Mouse (Mus musculus) thymus, postnatal 36 days (tissue): ENCODE data around the gene Onecut1.

Source experiments
- DNase-seq, 2 experiments: peaks; one replicate each; pipeline ENCODE4 v3.0.0; 2022; ENCODE audit warnings: mixed read lengths in 2 of 2

Onecut1 gene

DNA sequence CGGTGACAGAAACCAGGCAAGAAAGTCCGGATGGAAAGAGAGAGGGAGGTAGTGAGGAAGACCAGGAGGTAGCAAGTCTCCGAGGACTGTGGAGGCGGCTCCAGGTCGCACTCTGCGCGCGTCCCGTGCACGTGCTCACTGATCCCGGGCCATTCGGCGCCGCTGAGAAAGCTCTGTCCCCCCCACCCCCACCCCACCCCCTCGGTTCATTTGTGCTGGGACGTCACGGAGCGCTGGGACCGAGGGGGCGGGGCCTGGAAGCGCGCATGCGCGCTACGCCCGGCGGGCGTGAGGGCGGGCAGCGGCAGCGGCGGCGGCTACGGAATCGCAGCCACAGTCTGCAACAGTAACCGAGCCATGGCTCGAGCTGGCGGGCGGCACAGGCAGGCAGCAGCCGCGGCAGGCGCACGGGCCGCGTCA, at the start of gene Onecut1:
Onecut1 (plus strand) TSS at position 361 of the 420 bp plus-strand sequence.
- DNase-seq: no peak

DNA sequence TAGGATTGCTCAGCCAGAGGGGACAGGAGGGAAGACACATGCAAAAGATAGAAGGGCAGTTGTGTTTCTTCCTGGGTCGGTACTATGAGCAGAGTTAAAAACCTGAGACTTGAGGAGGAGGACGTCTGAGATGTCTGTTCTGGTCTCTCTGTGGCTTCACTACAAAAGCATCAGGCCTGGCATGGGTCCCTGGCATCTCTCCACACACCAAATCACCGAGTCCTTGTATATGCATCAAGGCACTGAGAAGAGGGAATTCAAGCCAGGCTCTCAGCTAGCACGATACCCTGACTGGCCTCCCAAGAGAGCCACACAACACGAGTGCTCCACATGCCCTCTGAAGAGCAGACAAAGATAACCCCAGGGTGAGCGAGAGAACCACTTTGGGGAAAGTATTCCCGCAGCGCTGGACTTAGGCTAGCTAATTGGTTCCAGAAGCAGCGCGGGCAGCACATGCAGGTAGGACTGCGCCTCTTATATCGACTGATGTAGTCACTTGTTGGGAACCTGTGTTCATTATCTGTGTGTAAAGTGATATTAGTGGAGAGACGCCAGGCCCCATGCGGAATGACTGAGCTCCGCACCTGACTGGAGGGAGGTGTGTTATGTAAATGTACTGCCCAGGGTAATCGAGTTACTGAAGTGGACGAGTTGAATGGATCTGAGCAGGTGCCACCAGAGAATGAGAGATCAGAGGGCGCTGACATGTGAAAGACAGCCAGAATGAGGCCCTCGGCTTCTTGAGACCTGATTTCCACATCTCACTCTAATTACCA, 41.8 kb upstream of the Onecut1 start:
- no peak for DNase-seq

DNA sequence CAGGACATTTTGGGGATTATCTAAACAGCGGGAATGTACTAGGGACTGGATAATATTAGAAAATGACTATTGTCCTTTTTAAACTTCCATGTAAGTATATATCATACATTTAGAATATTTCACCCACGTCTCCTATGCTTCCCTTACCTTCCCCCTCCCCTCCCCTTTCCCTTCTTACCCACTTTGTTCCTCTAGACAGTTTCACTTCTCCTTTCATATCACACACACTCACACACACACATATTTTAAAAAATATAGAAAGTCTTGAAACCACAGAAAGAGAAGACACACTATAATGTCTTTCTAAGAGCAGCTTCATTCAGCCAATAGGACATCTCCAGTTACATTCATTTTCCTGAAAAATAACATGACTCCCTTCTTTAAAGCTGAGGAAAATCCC, 36.6 kb upstream of the Onecut1 start:
- DNase-seq: no peak

DNA sequence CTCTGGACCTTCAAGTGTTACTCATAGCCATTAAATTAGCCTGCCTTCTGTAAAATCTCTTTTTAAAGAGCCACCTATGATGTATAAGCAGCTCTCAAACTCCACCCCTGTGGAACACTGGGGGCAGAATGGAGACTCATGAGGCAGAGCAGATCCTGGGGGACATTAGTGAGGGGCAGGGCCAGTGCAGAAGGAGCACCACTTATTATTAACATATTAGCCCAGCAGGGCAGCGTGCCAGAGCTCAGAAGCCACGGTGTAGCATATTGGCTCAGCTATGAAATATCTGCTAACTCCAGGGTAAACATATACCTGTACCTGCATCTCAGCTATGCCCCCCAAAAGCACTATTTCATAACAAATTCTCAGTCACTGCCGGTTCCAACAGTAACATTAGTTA, 32.5 kb upstream of the Onecut1 start:
- DNase-seq: no peak

DNA sequence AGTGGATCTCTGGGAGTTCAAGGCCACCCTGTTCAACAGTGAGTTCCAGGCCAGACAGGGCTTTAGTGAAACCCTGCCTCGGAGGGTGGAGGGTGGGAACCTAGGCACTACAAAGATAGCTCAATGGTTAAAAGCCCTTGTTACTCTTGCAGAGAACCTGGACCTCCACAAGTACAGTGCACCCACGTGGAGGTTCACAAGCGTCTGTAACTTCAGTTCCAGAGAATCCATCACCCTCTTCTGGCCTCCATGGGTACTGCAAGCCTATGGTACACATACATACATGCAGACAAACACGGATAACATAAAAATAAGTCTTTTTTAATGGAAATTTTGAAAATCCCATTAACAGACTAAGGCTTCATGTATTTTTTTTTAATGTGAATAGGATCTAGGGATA, 18.8 kb upstream of the Onecut1 start:
- no peak for DNase-seq

DNA sequence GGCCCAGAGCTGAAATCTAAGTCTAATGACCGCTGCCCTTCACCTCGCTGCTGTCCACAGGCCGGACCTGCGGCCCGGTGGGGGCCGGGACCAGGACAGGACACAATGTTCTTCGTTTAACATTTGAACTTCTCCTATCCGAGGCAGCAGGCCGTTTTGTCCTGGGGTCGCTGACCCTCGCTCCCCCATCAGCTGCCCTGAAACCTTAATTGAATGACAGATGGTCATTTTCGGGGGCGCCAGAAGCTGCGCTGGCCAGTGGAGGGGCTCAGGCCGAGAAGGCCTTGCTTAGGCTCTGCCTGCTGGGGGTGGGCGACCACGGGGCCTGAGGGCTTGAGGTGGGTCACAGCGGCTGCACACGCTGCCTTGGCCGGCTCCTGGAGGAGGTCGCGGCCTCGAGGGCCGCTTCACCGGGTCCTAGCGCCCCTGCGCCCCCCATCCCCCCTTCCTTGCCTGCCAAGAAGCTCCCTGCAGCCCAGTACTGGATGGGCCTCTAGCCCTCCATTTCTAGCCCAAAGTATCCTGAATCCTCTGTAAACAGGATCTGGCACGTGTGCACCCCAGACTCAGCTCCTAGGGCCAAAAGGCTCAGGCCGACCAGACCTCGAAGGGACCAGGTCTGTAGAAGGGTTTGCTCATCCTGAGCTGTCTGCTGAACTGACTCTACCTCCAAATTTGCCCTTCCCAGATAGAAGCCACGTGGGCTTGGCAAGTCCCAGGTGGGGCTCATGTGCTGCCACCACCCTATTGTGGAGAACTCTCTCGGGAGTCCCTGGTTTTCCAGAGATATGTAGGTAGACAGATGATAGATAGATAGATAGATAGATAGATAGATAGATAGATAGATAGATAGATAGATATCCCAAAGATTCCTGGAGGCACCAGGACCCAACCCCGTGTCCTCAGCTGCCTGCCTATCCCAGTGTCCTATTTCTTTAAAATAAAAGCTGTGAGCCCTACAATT, 14.6 kb upstream of the Onecut1 start:
- DNase-seq: no peak

DNA sequence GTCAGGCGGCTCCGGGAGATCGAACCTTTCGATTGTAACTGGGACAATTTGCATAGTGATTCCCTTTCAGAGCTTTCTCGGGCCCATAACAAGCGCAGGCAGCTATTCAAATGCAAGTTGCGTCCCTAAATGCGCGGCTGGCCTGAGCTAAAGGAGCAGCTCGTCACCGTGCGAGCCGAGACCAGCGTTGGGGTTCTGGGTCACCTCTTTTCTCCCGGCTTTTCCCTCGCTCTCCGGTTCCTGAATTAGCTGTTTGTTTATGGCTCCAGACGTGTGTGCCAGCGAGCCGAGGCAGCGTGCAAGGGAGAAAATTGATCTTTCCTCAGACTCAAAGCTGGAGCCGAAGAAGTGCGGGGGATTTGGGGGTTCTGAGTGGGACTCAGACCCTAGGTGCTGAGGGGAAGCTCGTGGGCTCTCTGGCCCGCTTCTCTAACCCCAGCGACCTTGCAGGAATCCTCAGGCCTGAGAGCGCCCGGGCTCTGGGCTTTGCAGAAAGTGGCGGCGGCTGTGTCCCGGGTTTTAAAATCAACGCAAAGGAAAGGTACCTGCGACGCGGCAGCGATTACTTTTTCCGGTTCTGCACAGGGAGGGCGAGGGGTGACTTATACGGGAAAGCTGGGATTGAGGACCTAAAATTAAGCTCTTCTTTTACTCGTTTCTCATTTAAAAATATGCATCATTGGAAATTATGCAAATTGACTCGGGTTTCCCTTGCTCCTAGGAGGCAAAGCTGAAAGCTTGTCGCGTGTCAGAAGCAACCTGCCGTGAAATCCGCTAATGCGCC, 13.1 kb upstream of the Onecut1 start:
- DNase-seq: no peak

DNA sequence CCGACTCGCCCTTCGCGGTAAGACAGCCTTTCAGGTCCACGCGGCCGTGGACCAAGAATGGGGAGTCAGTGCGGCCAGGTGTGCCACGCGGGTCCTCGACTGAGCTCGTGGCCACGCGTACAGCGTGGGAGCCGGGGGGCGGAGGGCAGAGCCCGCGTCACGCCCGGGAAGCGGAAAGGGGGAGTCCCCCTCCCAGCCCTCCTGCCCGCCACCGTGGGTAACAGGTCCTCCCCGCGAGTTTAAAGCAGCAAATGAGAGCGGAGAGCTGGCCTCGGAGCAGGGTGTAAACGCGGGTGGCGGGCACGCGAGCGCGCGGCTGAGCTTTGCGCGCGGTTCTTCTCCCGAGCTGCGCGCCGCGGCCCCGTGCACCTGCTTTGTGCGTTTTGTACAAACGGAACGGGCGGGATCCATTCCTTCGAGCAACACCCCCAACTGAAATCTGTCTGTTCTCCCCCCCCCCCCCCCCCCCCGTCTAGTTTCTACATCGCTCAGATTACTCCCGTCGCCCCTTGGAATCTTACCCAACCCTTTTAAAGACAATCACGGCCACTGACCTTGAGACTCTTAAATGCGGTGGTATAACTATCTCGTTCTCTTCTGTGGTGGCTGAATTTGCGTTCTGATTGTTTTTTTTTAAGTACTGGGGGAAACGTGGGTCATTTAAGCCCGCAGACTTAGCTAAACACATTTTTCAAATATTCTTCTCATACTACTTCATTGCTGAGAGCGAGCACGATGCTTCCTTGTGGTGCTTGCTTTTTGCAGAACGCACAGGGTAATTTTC, 12.3 kb upstream of the Onecut1 start:
- no peak for DNase-seq

DNA sequence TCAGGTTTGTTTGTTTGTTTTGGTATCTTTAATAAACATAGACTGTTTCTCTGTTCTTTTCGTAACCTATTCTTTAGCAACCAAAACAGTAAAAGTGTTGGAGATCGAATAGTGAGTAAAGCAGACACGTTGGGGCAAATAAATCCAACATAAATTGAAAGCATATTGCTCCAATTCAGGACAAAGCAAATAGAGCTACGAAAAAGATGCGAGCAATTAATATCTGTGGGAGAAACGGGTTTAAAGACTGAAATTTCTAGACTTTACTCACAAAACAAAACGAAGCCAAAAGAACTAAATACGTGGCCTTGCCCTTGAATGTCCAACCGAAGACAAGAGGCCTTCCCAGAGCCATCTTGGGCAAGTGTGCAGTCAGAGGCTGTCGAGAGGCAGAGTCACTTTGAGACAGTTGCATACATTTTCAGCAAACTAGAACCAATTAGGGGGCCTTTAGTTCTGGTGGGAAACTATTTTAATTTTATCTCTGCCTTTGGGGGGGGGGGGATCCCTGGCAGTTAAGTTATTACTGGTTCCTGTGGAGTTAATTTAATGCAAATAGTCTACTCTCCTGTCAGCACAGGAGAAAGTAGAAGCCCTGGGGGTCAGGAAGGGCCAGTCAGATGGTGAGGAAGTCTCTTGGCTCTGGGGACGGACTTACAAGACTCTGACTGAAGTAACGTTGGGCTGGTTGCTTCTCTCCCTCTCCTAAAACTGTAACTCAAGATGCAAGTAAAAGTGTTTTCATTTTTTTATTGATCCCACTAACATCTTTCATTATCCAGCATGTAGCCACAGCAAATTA, 11.5 kb upstream of the Onecut1 start:
- no peak for DNase-seq

DNA sequence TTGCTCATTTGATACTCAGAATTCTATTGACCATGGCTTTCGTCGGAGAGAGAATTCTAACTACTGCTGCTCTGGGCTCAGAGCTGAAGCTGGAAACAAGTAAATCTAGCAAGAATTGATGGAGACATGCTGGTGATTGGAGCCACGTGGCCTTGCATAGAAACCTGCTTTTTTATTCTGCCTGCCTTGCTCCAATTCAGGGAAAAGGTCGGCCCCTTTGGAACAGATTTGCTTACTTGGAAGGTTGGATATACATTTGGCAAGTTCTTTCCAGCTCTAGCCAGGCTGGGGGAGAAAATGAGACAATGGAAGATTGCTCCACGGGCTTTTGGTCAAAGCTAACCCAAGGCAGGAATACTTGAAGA, 11.0 kb upstream of the Onecut1 start:
- DNase-seq: no peak

DNA sequence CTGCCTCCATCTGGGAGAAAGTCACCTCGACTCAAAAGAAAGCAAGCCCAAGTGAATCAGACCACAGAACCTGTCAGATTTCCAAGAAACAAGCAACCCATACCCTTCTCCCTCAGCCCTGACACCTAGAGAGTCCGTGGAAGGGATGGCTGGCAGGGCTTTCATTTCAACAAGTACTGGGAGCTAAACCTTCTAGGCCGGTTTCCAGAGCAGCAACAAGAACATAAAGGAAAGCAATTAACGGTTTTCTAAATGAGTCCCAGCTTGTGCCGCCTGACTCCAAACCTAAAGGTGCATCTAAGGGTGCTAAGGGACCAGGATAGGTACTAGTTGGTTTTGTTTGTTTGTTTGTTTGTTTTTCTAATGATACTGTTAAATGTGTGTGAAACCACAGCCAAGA, 10.1 kb upstream of the Onecut1 start:
- DNase-seq: no peak

DNA sequence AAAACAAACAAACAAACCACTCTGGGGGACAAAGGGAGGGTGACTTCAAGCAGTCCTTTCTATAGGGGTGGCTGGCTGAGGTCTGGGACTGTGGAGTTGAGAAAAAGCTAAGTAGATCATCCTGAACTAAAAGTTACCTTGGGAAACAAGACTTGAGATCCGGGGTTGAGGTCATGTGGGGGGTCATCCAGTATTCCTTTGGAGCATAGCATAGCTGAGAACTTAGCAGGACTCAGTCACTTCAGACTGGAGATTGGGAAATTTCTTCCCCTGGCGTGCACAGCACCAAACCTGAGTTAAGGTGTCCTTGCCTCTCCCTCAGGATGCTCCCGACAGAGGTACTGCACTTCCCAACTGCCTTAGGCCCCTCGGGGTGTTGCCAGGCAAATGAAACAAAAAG, 9.4 kb upstream of the Onecut1 start:
- no peak for DNase-seq

DNA sequence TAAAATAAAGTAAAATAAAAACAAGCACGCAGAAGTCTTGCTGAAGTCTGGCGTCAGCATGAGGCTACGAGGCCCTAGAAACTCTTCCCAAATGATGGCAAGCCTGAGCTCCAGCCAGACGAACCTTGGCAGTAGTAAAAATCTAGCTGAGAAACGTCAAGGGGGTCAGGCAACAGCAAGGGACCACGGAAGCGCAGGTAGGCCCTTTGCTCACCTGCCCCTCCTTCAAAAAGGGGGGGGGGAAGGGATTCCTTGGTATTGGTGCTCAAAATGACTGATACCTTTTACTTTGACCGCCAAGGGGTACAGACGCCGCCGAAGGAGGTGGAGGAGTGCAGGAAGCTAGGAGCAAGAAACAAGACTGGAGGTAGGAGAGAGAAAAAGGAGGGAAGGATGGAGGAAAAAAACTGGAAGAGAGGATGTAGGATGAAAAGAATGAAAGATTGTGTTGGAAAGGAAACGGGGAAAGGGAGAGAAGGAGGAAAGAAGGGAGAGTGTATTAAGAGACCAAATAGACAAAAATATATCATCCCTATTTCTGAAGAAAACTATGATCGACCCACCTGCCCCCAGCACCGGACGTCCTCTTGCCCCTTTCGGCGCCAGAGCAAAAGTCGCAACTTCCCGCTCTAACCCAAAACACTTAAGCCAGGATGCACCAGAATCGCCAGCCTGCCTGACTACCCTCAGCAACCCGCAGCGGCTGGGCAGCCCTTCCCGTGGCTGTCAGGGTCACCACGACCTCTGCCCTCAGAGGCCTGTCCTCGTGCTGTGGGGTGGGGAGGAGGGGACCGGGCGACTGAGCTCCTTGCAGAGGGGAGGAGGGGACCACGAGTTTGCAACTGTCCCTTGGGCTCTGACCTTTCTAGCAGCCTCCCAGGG, 8.3 kb upstream of the Onecut1 start:
- DNase-seq: no peak

DNA sequence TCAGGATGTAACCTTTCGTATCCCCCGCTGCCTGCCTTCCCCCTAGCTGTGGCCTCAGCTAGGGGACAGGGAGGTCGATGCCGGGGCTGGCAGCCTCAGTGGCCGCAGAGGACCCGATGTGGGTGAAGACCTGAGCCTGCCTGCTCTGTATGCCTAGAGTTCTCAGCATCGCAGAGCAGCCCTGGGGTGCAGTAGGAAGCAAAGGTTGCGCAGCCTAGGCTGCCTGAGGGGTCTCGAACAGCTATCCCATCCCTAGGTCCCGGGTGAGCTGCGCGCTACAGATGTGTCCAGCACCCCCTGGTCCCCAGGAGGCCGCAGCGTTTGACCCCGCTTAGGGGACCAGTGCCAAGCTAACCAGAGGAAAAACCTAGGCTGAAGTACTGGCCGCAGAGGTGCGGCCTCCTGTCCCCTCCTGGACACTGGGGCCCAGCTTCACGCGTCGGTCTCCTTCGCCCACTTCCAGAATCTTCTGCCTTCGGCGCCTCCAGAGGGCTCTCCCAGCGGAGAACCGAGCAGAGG, 7.6 kb upstream of the Onecut1 start:
- no peak for DNase-seq

DNA sequence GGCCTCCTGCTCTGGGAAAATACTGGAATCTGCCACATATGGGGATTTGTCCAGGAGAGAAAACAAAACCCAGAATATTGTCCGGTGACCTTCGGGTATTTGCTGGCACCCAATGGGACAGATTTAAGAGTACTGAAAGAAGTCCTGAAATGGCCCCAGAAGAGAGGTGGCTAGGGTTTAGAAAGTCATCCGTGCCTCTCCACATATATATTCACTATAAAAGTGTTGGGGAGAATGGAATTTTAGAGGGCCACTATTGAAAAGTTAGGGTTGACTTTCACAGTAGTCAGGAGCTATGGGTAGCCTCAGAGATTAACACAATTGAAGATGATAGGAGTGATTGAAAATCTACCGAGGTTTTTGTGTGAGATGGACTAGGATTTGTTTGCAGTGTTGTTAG, 6.3 kb upstream of the Onecut1 start:
- no peak for DNase-seq

DNA sequence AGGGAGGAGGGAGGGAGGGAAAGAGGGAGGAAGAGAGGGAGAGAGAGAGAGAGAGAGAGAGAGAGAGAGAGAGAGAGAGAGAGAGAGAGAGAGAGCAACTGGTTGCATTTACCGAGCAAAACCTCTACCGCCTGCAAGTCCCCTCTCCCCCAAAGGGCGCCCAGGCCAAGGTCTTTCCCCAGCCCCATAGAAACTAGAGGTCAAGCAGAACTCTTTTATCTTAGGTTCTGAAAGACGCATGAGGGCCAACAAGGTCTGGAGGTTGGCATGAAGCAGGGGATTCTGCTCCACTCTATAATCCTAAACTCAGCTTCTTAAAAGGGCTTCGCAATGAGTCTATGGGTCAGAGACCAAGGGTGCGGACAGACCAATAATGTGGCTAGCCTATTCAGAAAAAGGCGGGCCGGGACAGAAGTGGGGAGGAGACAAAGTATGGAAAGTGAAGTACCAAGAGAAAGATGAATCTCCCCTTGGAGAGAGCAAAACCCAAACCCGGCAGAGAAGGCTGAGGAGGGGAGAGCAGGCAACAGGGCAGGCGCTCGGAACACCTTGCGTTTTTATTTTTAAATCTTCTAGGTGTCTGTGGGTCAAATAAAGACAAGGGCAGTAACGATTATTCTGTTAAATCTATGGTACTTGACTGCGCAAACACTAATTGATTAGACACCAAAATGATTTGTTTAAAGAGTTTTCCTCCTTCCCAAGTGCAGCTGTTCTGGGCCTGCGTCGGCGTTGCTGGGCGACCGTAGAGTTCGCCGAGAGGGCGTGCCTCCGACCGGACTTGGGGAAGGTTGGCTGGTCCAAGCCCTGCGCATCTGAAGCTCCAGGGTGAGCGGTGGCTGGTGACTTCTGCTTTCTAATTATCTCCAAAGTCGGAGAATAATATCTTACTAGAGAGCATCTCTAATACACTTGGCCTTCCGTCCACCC, 4.9 kb upstream of the Onecut1 start:
- no peak for DNase-seq

DNA sequence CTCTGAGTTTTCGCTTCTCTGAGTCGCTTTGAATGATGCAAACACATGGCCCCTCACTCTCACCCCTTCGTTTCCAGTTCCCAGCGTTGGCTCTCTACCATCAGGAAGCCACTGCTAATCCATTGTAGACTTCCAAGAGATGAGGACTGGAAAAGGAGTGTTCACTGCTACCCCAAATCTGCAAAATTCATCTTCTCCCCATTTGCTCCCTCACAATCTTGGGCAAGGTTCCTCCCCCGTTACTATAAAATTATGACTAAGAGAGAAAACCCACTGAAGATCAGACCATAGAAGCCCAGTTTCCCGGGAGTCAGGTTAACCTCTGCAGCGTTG, 4.2 kb upstream of the Onecut1 start:
- DNase-seq: no peak

DNA sequence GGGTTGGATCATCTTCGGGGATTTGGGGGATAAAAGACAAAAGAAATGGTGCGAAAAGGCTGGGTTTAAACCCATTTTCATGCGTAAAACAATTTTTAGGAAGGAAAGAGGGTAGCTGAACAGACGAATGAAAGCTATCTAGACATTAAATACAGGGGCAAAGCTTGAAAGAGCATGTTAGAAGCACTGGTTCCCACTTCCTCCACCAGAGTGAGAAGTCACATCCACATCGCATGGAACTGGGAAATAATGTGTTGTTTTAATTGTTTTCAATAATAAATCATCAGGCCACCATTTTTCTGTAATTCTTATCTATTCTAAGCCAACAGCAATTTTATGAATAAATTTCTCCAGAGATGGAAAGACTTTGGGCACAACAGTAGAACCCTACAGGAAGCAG, 3.6 kb upstream of the Onecut1 start:
- no peak for DNase-seq

DNA sequence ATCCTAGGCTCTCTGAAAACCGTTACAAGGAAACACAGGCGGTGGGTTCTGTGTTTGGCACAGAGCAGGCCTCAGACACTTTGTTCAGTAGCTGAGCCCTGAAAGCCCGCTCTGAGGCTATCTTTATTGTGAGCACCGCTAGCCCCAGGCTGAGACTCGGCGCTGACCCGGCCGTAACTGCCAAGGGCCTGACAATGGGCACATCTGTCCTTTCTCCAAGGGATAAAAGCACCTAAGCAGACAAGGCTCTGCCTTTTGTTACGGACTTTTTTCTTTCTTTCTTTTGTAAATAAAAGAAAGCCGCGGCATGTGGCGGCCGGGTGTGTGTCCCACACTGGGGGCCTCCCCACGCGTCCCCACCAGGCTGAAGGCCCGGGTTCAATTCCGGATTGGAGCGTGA, 1.3 kb upstream of the Onecut1 start:
- DNase-seq: no peak
